Mouse (Mus musculus) CH12.LX (cell line): Measurements from ENCODE around the gene Jmjd1c. TPM values are rescaled to one million over a fixed set of nuclear protein-coding genes. Genes with fewer than 3 reads are reported as not detected.

Source experiments
- DNase-seq: peaks from one replicate; pipeline ENCODE4 v3.0.0-alpha.2; 2013; ENCODE audit errors: extremely low read depth
- H3K27ac ChIP-seq: 2 replicates; pipeline ENCODE4 v1.5.1; 2012; ENCODE audit warnings: low read depth, mild to moderate bottlenecking, control low read depth, moderate library complexity; ENCODE audit not compliant: insufficient read depth
- H3K27me3 ChIP-seq: replicated peaks from 2 replicates; pipeline ENCODE3; 2012; ENCODE audit warnings: inconsistent platforms
- H3K36me3 ChIP-seq, 2 experiments: replicated peaks in 1 of 2; 2 replicates each; pipeline versions ENCODE3 to v1.6.1; 2012; ENCODE audit warnings: inconsistent platforms in 1 of 2, low read length in 1 of 2, mild to moderate bottlenecking in 1 of 2, mixed read lengths in 1 of 2, moderate library complexity in 1 of 2; ENCODE audit not compliant: control insufficient read depth in 1 of 2, insufficient read depth in 1 of 2
- H3K4me1 ChIP-seq, 2 experiments: 2 replicates each; pipeline ENCODE4 v1.6.1; 2012; ENCODE audit warnings: inconsistent platforms in 1 of 2, moderate library complexity in 1 of 2; ENCODE audit not compliant: insufficient read depth in 2 of 2, control insufficient read depth in 1 of 2
- H3K4me2 ChIP-seq: 2 replicates; pipeline ENCODE4 v1.6.1; 2012; ENCODE audit warnings: low read depth, mild to moderate bottlenecking, control low read depth; ENCODE audit not compliant: poor library complexity, insufficient read depth, severe bottlenecking
- H3K4me3 ChIP-seq, 3 experiments: fragments of 150-350 bp in 1 of 3; sonication (generic) in 1 of 3; replicated peaks in 1 of 3; 2 replicates each; pipeline versions ENCODE3 to v1.5.1; 2011 to 2012; ENCODE audit warnings: low read depth in 2 of 3, low read length in 2 of 3, mild to moderate bottlenecking in 2 of 3, moderate library complexity in 2 of 3, control low read depth in 1 of 3, improper control_type of control experiment in 1 of 3, inconsistent platforms in 1 of 3, mixed read lengths in 1 of 3; ENCODE audit not compliant: poor library complexity in 1 of 3
- H3K79me2 ChIP-seq: replicated peaks from 2 replicates; pipeline ENCODE4 v1.6.1; 2012; ENCODE audit warnings: mild to moderate bottlenecking, moderate library complexity; ENCODE audit not compliant: control insufficient read depth, poor library complexity, insufficient read depth, severe bottlenecking; ENCODE audit errors: extremely low read depth
- H3K9ac ChIP-seq: 2 replicates; pipeline ENCODE4 v1.6.1; 2012; ENCODE audit warnings: low read depth, mild to moderate bottlenecking, control low read depth, moderate library complexity; ENCODE audit not compliant: insufficient read depth
- H3K9me3 ChIP-seq: replicated peaks from 2 replicates; pipeline ENCODE3; 2012; ENCODE audit warnings: low read length, inconsistent platforms, mixed read lengths
- BHLHE40 ChIP-seq: IDR thresholded peaks from 2 replicates; pipeline ENCODE4 v1.6.1; 2011; ENCODE audit warnings: mild to moderate bottlenecking, low read depth, low read length, improper control_type of control experiment
- CHD1 ChIP-seq: IDR thresholded peaks from 2 replicates; pipeline ENCODE4 v1.6.1; 2012; ENCODE audit warnings: low read depth, low read length, improper control_type of control experiment, inconsistent platforms
- CTCF ChIP-seq, 2 experiments: IDR thresholded peaks in 1 of 2; conservative IDR thresholded peaks in 1 of 2; 2 replicates each; pipeline ENCODE4 v1.5.1; 2011 to 2012; ENCODE audit warnings: low read depth in 2 of 2, low read length in 2 of 2, improper control_type of control experiment in 1 of 2, inconsistent platforms in 1 of 2, mild to moderate bottlenecking in 1 of 2, moderate library complexity in 1 of 2
- E2F4 ChIP-seq: IDR thresholded peaks from 2 replicates; pipeline ENCODE4 v1.6.1; 2011; ENCODE audit warnings: low read depth, low read length, improper control_type of control experiment; ENCODE audit not compliant: insufficient replicate concordance
- GABPA ChIP-seq: IDR thresholded peaks from 2 replicates; pipeline ENCODE4 v1.6.1; 2012; ENCODE audit warnings: low read depth, low read length, improper control_type of control experiment, inconsistent platforms; ENCODE audit not compliant: insufficient replicate concordance
- JUN ChIP-seq: IDR thresholded peaks from 2 replicates; pipeline ENCODE4 v1.6.1; 2011; ENCODE audit warnings: low read depth, mild to moderate bottlenecking, low read length, improper control_type of control experiment, moderate library complexity; ENCODE audit not compliant: insufficient read depth
- JUND ChIP-seq: conservative IDR thresholded peaks from 2 replicates; pipeline ENCODE4 v1.6.1; 2011; ENCODE audit warnings: low read depth, low read length, improper control_type of control experiment
- MAFK ChIP-seq: IDR thresholded peaks from 2 replicates; pipeline ENCODE4 v1.6.1; 2011; ENCODE audit warnings: low read length, improper control_type of control experiment; ENCODE audit not compliant: insufficient replicate concordance
- MAX ChIP-seq: IDR thresholded peaks from 2 replicates; pipeline ENCODE4 v1.6.1; 2011; ENCODE audit warnings: low read length, improper control_type of control experiment
- MXI1 ChIP-seq: IDR thresholded peaks from 2 replicates; pipeline ENCODE4 v1.6.1; 2011; ENCODE audit warnings: mild to moderate bottlenecking, low read depth, low read length, improper control_type of control experiment
- MYC ChIP-seq: IDR thresholded peaks from 2 replicates; pipeline ENCODE4 v1.6.1; 2011; ENCODE audit warnings: low read depth, mild to moderate bottlenecking, improper control_type of control experiment, low read length
- NELFE ChIP-seq: IDR thresholded peaks from 2 replicates; pipeline ENCODE4 v1.6.1; 2011; ENCODE audit warnings: low read depth, low read length, improper control_type of control experiment
- NRF1 ChIP-seq: IDR thresholded peaks from 2 replicates; pipeline ENCODE4 v1.6.1; 2014; ENCODE audit warnings: low read depth, mild to moderate bottlenecking, inconsistent platforms, low read length, improper control_type of control experiment, moderate library complexity
- PAX5 ChIP-seq: IDR thresholded peaks from 2 replicates; pipeline ENCODE4 v1.6.1; 2012; ENCODE audit warnings: low read length, inconsistent platforms, mixed read lengths
- POLR2AphosphoS2 ChIP-seq: IDR thresholded peaks from 2 replicates; pipeline ENCODE4 v1.6.1; 2011; ENCODE audit warnings: low read depth, low read length, improper control_type of control experiment
- RAD21 ChIP-seq: IDR thresholded peaks from 2 replicates; pipeline ENCODE4 v1.6.1; 2011; ENCODE audit warnings: low read depth, mild to moderate bottlenecking, low read length, improper control_type of control experiment, moderate library complexity
- RCOR1 ChIP-seq: conservative IDR thresholded peaks from 2 replicates; pipeline ENCODE4 v1.6.1; 2012; ENCODE audit warnings: low read depth, mild to moderate bottlenecking, inconsistent platforms, low read length, improper control_type of control experiment
- SIN3A ChIP-seq: IDR thresholded peaks from 2 replicates; pipeline ENCODE4 v1.6.1; 2012; ENCODE audit warnings: low read length, improper control_type of control experiment, inconsistent platforms
- TBP ChIP-seq: conservative IDR thresholded peaks from 2 replicates; pipeline ENCODE4 v1.6.1; 2011; ENCODE audit warnings: low read depth, low read length, improper control_type of control experiment
- TCF12 ChIP-seq: IDR thresholded peaks from 2 replicates; pipeline ENCODE4 v1.6.1; 2014; ENCODE audit warnings: low read depth, mild to moderate bottlenecking, inconsistent platforms, low read length, improper control_type of control experiment
- UBTF ChIP-seq: IDR thresholded peaks from 2 replicates; pipeline ENCODE4 v1.6.1; 2012; ENCODE audit warnings: low read depth, mild to moderate bottlenecking, inconsistent platforms, low read length, improper control_type of control experiment, moderate library complexity
- USF1 ChIP-seq: IDR thresholded peaks from 2 replicates; pipeline ENCODE4 v1.6.1; 2014; ENCODE audit warnings: low read depth, mild to moderate bottlenecking, inconsistent platforms, low read length, improper control_type of control experiment
- USF2 ChIP-seq: conservative IDR thresholded peaks from 2 replicates; pipeline ENCODE4 v1.6.1; 2011; ENCODE audit warnings: low read depth, low read length, improper control_type of control experiment
- ZC3H11A ChIP-seq: IDR thresholded peaks from 2 replicates; pipeline ENCODE4 v1.6.1; 2012; ENCODE audit warnings: low read depth, mild to moderate bottlenecking, inconsistent platforms, low read length, improper control_type of control experiment
- ZKSCAN1 ChIP-seq: IDR thresholded peaks from 2 replicates; pipeline ENCODE4 v1.6.1; 2012; ENCODE audit warnings: low read depth, inconsistent platforms, low read length, improper control_type of control experiment, borderline replicate concordance
- ZMIZ1 ChIP-seq: IDR thresholded peaks from 2 replicates; pipeline ENCODE4 v1.6.1; 2012; ENCODE audit warnings: low read depth, mild to moderate bottlenecking, inconsistent platforms, low read length, improper control_type of control experiment
- ZNF384 ChIP-seq: IDR thresholded peaks from 2 replicates; pipeline ENCODE4 v1.6.1; 2012; ENCODE audit warnings: low read depth, low read length, improper control_type of control experiment, inconsistent platforms
- dilution Hi-C: fragments of 300-500 bp; cut with MboI; formaldehyde crosslinking; loops from 2 replicates; pipeline ENCODE4 v1.14.3; 2020; ENCODE audit warnings: low sequenced_read_pairs; ENCODE audit not compliant: extremely low pct_unique_long_range_greater_than_20kb, extremely low pct_ligation_motif_present
- in situ Hi-C: fragments of 300-500 bp; cut with MboI; formaldehyde crosslinking; loops from 3 replicates; pipeline ENCODE4 v1.14.3; 2019; ENCODE audit warnings: low sequenced_read_pairs, low pct_ligation_motif_present, low pct_unique_long_range_greater_than_20kb, mixed read lengths
- polyA plus RNA-seq: library from polyadenylated mRNA; unstranded; fragments of >175 nt; gene quantifications from 2 replicates; pipeline ENCODE4 v1.2.1, GENCODE M21; 2012; ENCODE audit warnings: low read depth; ENCODE audit not compliant: insufficient read length
- total RNA-seq, 2 experiments: library from RNA; depleted of rRNA; stranded (reverse); fragments of 300-350 nt in 1 of 2; fragments of >200 nt in 1 of 2; gene quantifications; 2 replicates each; pipeline ENCODE4 v1.2.3; 2012 to 2014

The Jmjd1c gene
- total and polyA plus RNA-seq, 3 experiments: 41.2 to 50.1 (median 41.6) TPM

DNA sequence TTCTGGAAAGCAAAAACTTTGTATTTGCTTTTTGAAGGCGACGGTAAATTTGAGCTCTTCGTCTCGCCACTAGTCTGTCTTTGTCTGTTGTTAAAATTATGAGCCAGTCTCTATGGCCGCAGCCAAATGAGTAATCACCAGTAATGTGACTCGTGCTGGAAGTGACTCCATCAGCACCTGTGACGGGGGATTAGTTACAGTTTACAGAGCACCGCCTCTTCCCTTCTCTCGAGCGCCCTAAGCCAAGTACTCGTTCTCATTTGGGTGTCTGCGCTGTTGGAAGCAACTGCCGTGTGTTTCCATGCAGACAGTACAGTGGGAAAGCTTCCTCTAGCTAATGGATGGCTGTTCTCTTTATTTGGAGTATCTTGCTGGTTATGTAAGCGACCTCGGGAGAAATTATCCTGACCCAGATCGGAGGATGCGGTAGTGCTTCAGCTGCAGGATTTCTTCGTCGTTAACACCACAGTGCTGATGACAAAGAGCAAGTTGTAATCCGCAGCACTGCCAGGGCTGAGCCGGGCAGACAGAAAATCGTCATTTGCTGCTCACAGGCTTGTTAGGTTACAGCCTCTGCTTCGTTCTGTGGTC lies 89.7 kb downstream of the Jmjd1c start (continued):
- peak; percentile 4 for TF ChIP-seq RAD21
- peak; percentile 5; the same call in 1 of the 2 replicates for TF ChIP-seq ZNF384
- 0 out of 2 replicates have a peak, but pooled peaks have one; percentile 30 for TF ChIP-seq UBTF
- TF ChIP-seq E2F4: no peak
- peak in 1 of 2 experiments; percentile 39; a peak in 2 of 4 replicates for TF ChIP-seq CTCF (conservative IDR thresholded peaks at IDR 0.05 in 1 of 2, IDR thresholded peaks at IDR 0.05 in 1 of 2; ENCODE audit: low read depth in 2 of 2, low read length in 2 of 2)
- 0 out of 2 replicates have a peak, but pooled peaks have one; percentile 26 for TF ChIP-seq MYC
- TF ChIP-seq ZKSCAN1: no peak

- H3K4me3 ChIP-seq: peak overlapping the region; percentile 62 to 93 (median 66)
- H3K27ac ChIP-seq: no peak overlapping the region
- peaks cover 69% of the 10 kb centered on the region for H3K79me2 ChIP-seq
- DNase-seq: no peak
- in situ Hi-C loops (no loop called here), dilution Hi-C loops (no loop called here)
- no peaks in the 10 kb centered on the region for H3K27me3 ChIP-seq
- peak overlapping the region; percentile 36; the same call in 1 of the 2 replicates for H3K4me2 ChIP-seq
- TF ChIP-seq CHD1 (peak; percentile 60), ZMIZ1 (no peak), MYC (no peak), ZNF384 (peak; percentile 78)
- H3K4me1 ChIP-seq: peaks cover 4 to 45% of the 10 kb centered on the region in 2 experiments; a peak in 3 of 4 replicates
- H3K36me3 ChIP-seq: peaks cover 9 to 19% of the 10 kb centered on the region in 2 experiments
- H3K9ac ChIP-seq: peak overlapping the region; percentile 87
- no peaks in the 10 kb centered on the region for H3K9me3 ChIP-seq
These were observed 90.6 kb downstream of the Jmjd1c start for GRCm38 (mm10) chr10:67186489-67186888.

DNA sequence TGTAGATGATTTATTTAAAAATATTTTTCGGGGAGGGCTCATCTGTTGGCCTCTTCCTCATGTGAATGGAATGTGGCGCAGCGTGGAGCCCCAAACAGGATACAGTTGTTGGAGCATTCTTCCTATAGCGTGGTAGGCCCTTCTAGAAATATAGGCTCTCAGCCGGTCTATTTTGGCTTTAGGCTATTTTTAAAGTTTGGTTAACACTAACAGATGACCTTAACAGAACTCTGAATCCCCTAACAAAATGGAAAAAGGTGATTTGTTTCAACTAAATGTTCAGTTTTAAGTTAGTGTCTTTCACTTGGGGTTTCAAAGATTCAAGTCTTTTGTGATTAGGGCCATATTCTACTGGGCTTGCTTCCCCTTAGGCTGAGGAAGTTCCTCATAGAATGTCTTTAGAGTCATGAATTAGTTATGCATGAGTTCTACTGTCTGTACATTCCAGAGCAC lies 91.1 kb downstream of the Jmjd1c start:
- peaks cover 0 to 40% of the 10 kb centered on the region in 2 experiments; a peak in 2 of 4 replicates for H3K4me1 ChIP-seq
- H3K36me3 ChIP-seq: peaks cover 9 to 24% of the 10 kb centered on the region in 2 experiments
- dilution Hi-C loops (no loop called here), in situ Hi-C loops (no loop called here)
- no peaks in the 10 kb centered on the region for H3K9me3 ChIP-seq
- H3K27me3 ChIP-seq: no peaks in the 10 kb centered on the region
- H3K9ac ChIP-seq: peak overlapping the region; percentile 87
- no peak overlapping the region for H3K4me2 ChIP-seq
- peak; percentile 68 for DNase-seq
- H3K4me3 ChIP-seq: peak overlapping the region; percentile 62 to 93 (median 66)
- H3K27ac ChIP-seq: peak overlapping the region; percentile 54; the same call in 1 of the 2 replicates
- H3K79me2 ChIP-seq: peaks cover 67% of the 10 kb centered on the region
- TF ChIP-seq MAFK (no peak), BHLHE40 (no peak), JUN (no peak), SIN3A (no peak; the same call in 1 of the 2 replicates), ZNF384 (no peak), USF1 (no peak), USF2 (no peak), CTCF (conservative IDR thresholded peaks at IDR 0.05 in 1 of 2, IDR thresholded peaks at IDR 0.05 in 1 of 2; ENCODE audit: low read depth in 2 of 2, low read length in 2 of 2) (no peak), MAX (no peak), NRF1 (no peak), POLR2AphosphoS2 (no peak), RCOR1 (no peak), MXI1 (no peak; the same call in 1 of the 2 replicates), TCF12 (no peak), JUND (no peak), NELFE (no peak), ZC3H11A (no peak), GABPA (no peak), CHD1 (peak; percentile 73; the same call in 1 of the 2 replicates), TBP (peak; percentile 50; the same call in 1 of the 2 replicates), E2F4 (no peak), PAX5 (no peak)
